Mouse (Mus musculus) telencephalon, adult 2 months (tissue): ENCODE measurements at regions not wholly inside any gene's neighbourhood (a gene's known extent, or its start where the extent isn't known, plus 50 kb on each side); places are given as distances from the start of the nearest gene placed in this dataset.
A peak's percentile ranks its signal among the peaks of the same experiment; 100 is the strongest.
"Not testable (repeated sequence)": the region's sequence is repeated elsewhere in the genome, so short reads cannot be mapped to it uniquely, and the experiment has no call there.

Experiments
- DNase-seq: peaks from one replicate; pipeline ENCODE4 v3.0.0-alpha.2; 2011; ENCODE audit warnings: low read depth, low spot score

DNA sequence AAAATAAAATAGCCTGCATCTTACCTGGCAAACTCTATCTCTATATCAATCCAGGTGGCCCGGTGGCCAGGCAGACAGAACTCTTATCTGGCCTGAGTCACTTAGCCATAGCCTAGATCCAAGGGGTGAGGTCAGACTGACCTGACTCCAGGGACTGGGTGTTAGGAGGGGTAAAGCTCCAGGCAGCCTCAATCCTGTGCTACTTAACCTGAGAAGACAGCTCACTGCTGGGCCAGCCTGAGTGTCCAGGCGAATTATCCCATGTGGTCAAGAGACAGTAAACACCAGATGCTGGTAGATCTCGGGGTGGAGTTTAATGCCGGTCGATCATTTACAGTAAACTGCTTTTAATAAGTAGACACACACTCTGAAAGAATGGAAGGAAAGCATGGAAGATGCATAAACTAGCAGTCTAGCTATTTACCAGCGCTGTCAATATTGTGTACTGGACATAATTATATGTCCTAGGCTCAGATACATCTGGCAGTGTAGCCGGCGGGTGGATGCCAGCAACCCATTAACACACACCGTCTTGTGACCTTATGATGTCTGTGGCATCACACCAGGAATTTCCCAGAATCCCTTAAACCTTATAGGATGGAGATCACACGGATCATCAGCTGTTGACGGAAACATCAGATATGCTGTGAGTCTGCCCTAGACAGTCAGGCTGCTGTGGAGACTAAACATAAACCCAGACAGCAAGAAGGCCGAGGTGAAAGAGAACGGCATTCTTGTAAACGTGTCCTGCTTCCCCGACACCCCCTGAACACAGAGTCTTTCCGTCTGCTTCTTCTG lies 153.9 kb upstream of the Ubl3 start:
- DNase-seq = no peak

DNA sequence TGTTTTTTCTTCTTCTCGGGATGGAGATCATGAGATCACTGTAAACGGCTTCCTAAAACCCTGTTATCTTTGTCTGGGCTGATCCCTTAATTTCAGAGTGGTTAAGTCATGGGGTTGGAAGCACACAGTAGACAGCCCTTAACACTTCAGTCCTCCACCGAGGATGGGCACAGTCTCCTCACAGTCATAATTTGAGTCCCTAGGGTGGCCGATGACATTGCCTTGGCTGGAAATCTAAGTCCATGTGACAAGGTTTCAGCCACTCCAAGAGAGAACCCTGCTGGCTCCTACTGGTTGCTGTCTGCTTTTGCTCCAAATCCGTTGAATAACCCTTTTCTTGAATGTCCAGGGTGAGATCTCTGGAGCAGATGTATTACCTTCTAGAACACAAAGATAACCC lies 152.2 kb upstream of the Ubl3 start:
- DNase-seq = no peak

GRCm38 (mm10) chr5:148701859-148702258 lies 149.3 kb upstream of the Ubl3 start:
- no peak for DNase-seq

DNA sequence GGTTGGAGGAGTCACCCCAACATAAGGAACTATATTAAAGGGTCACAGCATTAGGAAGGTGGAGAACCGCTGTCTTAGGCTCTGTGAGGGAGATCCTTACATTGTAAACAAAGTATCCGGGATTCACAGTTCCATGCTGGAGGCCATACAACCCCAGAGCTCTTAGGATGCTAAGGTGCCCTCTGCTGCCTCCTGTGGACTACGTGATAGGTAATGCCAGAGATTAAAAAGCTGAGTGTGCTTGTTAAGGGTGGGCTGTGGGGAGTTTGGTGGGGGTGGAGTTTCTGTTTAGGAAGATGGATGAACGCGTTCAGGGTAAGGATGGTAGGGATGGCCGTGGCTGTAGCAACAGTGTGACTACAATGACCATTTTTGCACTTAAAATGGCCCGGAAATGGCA lies 148.4 kb upstream of the Ubl3 start:
- DNase-seq = no peak

- no peak for DNase-seq
Observed at GRCm38 (mm10) chr5:148700240-148700639, 147.7 kb upstream of the Ubl3 start.

DNA sequence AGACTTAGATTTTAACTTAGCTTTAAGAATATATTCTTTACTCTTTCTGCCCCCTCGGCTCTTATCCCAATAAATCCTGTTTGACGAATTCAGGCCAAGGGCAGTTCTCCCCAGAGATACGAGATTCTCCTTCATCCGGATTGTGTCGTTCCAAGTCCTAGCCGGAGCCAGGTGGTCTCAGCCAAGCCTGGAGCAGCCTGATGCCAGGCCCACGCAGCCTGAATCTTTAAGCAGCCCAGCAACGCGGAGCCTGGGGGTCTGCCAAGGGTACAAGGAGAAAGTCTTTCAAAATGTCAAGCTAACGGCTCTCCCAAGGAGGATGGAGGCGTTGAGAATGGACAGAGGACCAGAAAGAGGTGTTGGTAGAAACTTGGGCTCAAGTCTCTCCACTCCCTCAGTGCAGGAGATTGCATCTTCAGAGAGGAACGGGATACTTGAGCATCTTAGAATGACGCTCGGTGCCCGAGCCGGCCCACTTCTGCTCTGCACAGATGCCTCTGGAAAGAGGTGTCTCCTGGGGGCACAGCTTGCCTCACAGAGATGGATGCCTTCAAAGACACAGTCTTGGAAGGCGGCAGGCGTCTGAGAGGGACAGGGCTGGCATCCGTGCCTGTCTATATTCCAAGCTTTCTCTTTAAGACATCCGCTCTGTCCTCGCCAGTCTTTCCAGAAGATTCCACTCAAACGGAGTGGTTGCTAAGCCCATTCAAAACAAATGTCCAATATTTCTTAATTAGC lies 145.2 kb upstream of the Ubl3 start:
- DNase-seq = no peak

DNA sequence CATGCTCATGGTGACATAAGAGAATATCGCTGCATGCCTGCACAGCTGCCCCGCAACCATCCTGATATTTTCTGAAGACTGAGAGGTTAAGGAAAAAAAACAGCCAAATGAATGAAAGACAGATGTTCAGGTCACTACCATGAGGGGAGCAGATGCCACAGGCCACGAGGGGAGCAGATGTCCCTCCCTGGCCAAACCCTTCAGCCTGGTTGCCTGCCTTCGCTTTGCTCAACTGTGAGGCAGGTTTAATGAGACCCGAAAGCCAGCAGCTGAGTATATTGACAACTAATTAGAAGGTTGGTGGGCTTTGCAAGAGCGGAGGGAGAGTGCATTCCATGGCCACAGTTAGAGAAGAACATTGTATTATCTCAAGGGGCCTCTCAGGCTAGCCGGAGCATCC lies 141.8 kb upstream of the Ubl3 start:
- no peak for DNase-seq

DNA sequence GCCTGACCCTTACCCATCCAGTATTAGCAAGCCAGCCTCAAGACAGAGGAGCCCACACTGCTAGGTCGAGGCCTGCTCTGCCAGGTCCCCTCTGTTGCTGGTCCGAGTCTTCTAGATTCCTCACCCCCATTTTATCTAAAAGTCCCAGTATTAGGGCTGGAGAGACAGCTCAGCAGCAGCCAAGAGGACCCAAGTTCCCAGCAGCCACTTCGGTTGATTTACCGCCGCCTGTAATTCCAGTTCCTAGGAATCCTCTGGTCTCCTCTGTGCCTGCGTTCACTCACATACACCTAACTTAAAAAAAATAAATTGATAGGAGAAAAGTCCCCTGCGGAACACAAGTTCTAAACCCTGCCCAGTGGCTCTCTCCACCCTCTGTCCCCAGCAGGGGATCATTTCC lies 138.9 kb upstream of the Ubl3 start:
- DNase-seq = no peak

DNA sequence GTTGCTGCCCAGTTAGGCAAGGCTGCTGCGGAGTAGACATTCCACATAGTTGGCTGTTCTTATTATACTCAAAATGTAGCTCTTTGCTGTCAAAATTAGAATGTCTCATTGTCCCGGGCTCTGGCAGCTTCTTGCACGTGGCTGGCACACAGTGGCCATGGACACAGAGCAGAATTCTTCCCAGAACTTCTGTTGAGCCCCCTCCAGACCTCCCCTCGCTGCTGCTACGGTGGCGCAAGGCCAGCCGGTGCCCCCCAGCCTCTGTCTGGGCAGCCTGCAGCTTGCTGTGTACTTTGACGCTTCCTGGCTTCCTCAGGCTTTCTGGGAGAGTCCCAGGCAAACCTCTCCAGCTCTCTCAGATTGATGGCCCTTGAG lies 138.2 kb upstream of the Ubl3 start:
- DNase-seq = no peak

DNA sequence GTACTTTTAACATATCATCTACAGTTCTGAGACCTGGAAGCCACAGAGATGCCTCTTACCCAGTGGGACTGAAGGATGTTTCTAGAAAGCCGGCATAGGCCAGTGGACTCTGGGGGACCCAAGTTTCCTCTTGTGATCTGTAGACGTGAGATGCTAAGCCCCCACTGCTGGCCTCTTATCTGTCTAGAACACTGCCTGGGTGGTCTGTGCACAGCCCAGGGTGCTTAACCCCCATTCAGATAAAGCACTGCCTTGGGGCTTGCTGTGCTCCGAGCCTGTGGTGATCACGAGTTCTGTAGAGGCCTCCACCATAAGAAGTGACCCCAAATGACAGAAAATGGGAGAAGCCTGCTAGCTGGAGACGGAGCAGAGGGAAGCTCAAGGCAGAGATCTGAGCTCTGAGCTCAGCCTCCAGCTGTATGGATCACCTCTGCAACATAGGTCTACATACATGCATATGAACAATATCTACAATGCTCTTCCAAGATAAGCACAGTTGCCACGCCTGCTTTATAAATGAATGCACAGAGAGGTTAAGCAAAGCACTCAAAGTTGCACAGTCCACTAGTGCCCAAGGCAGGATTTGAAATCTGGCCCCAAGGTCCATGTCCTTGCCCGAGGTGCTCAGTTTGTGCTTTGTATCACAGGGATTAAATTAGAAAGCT lies 137.7 kb upstream of the Ubl3 start:
- DNase-seq = no peak

- DNase-seq = no peak
Observed at GRCm38 (mm10) chr5:148689297-148689696, 136.7 kb upstream of the Ubl3 start.

DNA sequence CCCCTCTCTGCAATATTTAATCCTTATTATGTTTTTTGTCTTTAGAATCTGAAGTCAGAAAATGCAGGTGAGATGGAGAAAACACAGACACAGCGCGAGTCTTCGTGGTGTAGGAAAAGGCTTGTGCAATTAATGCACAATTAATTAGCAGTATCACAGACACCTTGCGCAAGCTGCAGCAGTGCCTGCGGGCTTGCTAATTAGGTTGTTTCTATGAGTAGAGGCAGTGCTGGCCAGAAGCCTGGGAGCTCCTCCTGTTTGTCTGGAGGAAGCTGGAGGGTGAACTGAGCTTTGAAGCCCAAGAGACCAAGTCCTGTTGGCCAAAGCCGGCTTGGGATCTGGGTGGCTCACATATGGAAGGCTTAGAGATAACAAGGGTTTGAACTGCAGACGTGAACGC lies 135.9 kb upstream of the Ubl3 start:
- no peak for DNase-seq

DNA sequence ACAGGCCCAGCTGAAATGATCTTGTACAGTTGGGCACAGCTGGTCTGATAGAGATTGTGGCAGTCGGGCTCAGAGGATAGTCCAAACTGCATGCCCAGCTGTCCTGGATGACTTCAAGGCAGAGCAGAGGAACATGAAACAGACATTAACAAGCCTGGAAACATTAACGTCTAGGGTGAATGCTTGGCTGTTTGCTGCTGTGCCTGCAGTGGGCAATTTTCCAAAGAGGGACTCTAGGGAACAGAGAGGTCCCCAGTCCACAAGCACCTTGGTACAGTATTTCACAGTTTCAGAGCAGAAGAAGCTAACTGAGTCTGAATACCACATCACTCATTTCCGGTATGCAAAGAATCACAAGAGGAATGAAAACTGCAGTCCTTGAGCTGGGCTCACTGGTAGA lies 135.2 kb upstream of the Ubl3 start:
- DNase-seq = no peak

DNA sequence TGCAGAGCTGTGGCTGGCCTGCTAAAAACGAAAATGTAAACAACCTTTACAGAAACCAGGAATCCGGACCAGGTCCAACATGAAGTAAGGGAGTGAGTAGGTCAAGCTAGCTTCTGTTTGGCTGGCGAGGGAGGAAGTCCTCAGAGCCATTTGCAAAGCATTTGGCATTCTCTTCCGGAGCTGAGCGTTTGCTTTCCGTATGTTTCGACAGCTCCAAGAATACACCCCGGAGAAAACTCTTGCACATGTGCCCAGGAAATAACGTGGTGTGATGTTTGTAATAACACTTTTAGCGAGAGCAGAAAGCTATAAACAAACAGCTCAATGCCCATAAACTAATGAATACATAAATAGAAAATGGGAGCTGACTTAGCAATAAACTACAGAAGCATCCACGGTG lies 131.6 kb upstream of the Ubl3 start:
- DNase-seq = no peak

- no peak for DNase-seq
Observed at GRCm38 (mm10) chr5:148682553-148682952, 130.0 kb upstream of the Ubl3 start.

GRCm38 (mm10) chr5:148680341-148680740 lies 127.8 kb upstream of the Ubl3 start:
- DNase-seq = no peak

DNA sequence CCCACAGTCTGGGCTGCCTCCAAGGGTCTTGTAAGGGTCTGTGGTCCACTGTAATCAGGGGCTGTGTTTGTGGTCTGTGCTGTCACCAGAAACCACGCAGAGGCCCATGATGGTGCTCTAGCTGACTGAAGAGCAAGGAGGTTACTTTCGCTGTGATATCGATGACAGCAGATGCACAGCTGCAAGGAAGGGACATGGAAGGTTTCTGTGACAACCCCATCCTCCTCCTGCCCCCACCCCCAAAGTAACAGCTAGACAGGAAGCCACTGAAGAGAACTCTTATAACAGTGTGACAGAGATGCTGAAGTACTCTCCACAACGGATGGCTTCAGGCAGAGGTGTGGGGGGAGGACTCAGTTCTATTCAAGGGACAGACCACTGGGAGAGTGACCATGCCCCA lies 127.0 kb upstream of the Ubl3 start:
- DNase-seq = no peak

GRCm38 (mm10) chr5:148678285-148678937 lies 125.8 kb upstream of the Ubl3 start:
- not testable (repeated sequence) for DNase-seq

GRCm38 (mm10) chr5:148674281-148674680 lies 121.7 kb upstream of the Ubl3 start:
- DNase-seq = no peak

DNA sequence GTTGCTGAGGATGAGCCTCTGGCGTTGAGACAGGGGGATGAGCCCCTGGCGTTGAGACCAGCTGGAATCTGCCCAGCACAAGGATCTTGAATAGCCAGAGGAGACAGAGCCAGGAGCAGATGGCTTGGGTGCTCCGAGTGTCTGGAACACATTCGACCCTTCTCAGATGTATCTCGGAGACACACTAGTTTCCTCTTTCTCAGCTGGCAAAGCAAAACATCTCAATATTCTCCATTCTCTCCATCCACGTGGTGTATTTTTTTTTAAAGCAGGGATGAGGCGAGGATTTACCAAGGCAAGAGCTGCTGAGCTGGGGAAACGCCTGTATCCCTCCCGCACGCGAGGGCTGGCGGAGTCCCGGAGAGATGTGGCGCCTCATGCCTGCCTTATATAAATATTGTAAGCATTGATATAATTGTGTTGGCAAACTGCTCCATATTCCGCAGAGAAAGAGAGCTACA lies 109.7 kb upstream of the Ubl3 start:
- peak; percentile 23 for DNase-seq

DNA sequence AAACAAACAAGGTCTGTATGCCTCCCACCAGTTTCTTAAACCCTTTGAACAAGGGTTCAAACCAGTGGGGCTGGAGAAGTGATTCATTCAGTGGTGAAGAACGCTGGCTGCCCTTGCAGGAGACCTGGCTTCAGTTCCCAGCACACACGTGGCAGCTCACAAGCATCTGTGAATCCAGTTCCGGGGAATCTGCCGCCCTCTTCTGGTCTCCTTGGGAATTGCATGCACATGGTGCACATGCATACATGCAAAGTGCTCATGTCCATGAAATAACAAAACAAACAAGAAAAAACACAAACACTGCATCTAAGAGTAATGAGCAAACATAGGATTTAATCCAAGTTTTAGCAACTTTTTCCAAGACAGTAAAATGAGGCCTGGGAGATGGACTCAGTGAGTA lies 108.5 kb upstream of the Ubl3 start:
- no peak for DNase-seq
